In genomic region chr5:117628351-117628750, GRCm38 (mm10) we compare ENCODE assay signal across 8 mouse cellular contexts.
DNase-seq lines count a peak whose midpoint lies in the region; ATAC-seq lines count a peak whose summit lies in the region.

No protein-coding gene starts in this region.

- no peak overlapping the region for H3K9ac ChIP-seq in forebrain, embryonic 13.5 days

- H3K4me2 ChIP-seq in forebrain, embryonic 13.5 days = no peak overlapping the region

- ATAC-seq in forebrain, embryonic 13.5 days = no peak

- peaks cover 10% of the 10 kb centered on the region for H3K4me1 ChIP-seq in forebrain, embryonic 10.5 days
- no peaks in the 10 kb centered on the region for H3K4me1 ChIP-seq in forebrain, embryonic 13.5 days

- no peak overlapping the region for H3K4me3 ChIP-seq in forebrain, embryonic 10.5 days
- no peak overlapping the region for H3K4me3 ChIP-seq in forebrain, embryonic 13.5 days

- no peaks in the 10 kb centered on the region for H3K36me3 ChIP-seq in forebrain, embryonic 10.5 days (replicated peaks)
- no peaks in the 10 kb centered on the region for H3K36me3 ChIP-seq in forebrain, embryonic 13.5 days (ENCODE audit: poor library complexity, severe bottlenecking)

- 52% methylated on average over 7 of the region's 7 CpGs for WGBS in forebrain, embryonic 10.5 days
- 52% methylated on average over 7 of the region's 7 CpGs for WGBS in forebrain, embryonic 13.5 days

- H3K9me3 ChIP-seq in forebrain, embryonic 10.5 days = no peaks in the 10 kb centered on the region
- no peaks in the 10 kb centered on the region for H3K9me3 ChIP-seq in forebrain, embryonic 13.5 days (replicated peaks)

- peak; percentile 28 for DNase-seq in forebrain, embryonic 10.5 days (ENCODE audit: extremely low spot score, low spot score)
- peak; percentile 31 for DNase-seq in ovary, postnatal 14 days (ENCODE audit: low spot score)
- DNase-seq in ovary, postnatal 10 days (ENCODE audit: low spot score) = no peak
- peak; percentile 47 to 88 for DNase-seq in frontal cortex, adult 2 months (ENCODE audit: extremely low spot score in 1 of 2, low spot score in 1 of 2)
- peak; percentile 64 to 77 for DNase-seq in left cerebral cortex, adult 18-20 months (ENCODE audit: low spot score in 2 of 2)
- peak; percentile 84 for DNase-seq in right cerebral cortex, postnatal 14 days
- DNase-seq in spleen, postnatal 4 days (ENCODE audit: low spot score in 2 of 2) = no peak

- H3K27me3 ChIP-seq in forebrain, embryonic 10.5 days (ENCODE audit: poor library complexity, severe bottlenecking) = no peaks in the 10 kb centered on the region
- H3K27me3 ChIP-seq in forebrain, embryonic 13.5 days = no peaks in the 10 kb centered on the region

- H3K27ac ChIP-seq in forebrain, embryonic 10.5 days = no peak overlapping the region
- no peak overlapping the region for H3K27ac ChIP-seq in forebrain, embryonic 13.5 days

Comparison
In these comparisons a context has a peak if more than half of its experiments do, and no peak if none do; other contexts are left out.
1. DNase-seq: peak in forebrain, embryonic 10.5 days (single experiment), ovary, postnatal 14 days (single experiment), frontal cortex, adult 2 months (2 of 2), left cerebral cortex, adult 18-20 months (2 of 2) and right cerebral cortex, postnatal 14 days (single experiment); none in ovary, postnatal 10 days (single experiment) and spleen, postnatal 4 days (0 of 2).